In the genomic region with DNA sequence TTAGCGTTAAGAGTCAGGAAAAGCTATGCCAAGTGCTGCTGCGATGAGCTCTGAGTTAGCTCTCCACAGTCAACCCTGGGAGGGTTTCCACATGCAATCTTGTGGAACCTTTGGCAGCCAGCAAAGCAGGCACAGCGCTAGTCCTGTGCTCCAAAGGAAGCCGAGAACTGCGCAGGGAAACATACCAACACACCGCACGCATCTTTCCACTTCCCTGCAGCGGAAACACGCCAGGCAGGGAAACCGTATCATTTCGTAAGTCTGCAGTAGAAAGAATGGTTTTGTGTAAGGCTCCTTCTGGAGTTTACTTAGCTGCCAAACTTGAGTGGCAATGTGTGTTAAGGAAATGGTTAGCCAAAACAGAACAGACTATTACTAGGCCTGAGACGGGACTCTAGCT, we compare ENCODE assay signal across 18 mouse cellular contexts.
DNase-seq lines count a peak whose midpoint lies in the region; ATAC-seq and TF ChIP-seq lines count a peak whose summit lies in the region.
"Had no signal": no experiment of that assay in that cellular context is flagged by ENCODE, and none has a peak within 500 bp of the region (broad histone marks: within the 10 kb centered on the region; RNA-seq: fewer than 3 reads in every experiment).

No protein-coding gene starts in this region.

- H3K4me3 ChIP-seq in layer of hippocampus, adult 2 months, result peak overlapping the region; percentile 30; the same call in 1 of the 2 replicates
- H3K4me3 ChIP-seq: forebrain, embryonic 12.5 days; left cerebral cortex, adult 2 months; midbrain, embryonic 15.5 days had no signal

- peak; percentile 25 for DNase-seq in gastrocnemius, postnatal 14 days
- DNase-seq in gastrocnemius, adult 8-10 months (ENCODE audit: low spot score in 2 of 2), result no peak
- DNase-seq in layer of hippocampus, adult 2 months (ENCODE audit: low spot score in 2 of 2), result no peak
- no peak for DNase-seq in layer of hippocampus, adult 8-10 months (ENCODE audit: low spot score in 2 of 2)
- peak; percentile 17 for DNase-seq in Muller cell, postnatal 12 days (ENCODE audit: inconsistent ontology term)
- no peak for DNase-seq in left cerebral cortex, adult 8-10 months (ENCODE audit: low spot score in 2 of 2)
- DNase-seq in cerebellum, adult 9-11 months, result no peak
- DNase-seq: cerebellum, adult 8-10 months; kidney, adult 8-10 months; liver; right cerebral cortex, postnatal 25 days had no signal

- peak overlapping the region; percentile 33; the same call in 1 of the 2 replicates for H3K27ac ChIP-seq in layer of hippocampus, adult 2 months
- H3K27ac ChIP-seq: forebrain, embryonic 12.5 days; hindbrain, postnatal 0 days; left cerebral cortex, adult 2 months; macrophage; midbrain, embryonic 15.5 days had no signal

- ATAC-seq in granulocyte monocyte progenitor cell, adult 5-6 weeks (replicated peaks; ENCODE audit: poor library complexity, severe bottlenecking), result peak; percentile 28; the same call in 1 of the 2 replicates
- ATAC-seq: hindbrain, postnatal 0 days; midbrain, embryonic 15.5 days; Patski had no signal

- TF ChIP-seq CTCF in layer of hippocampus, adult 2 months (conservative IDR thresholded peaks at IDR 0.05), result no peak

- intact Hi-C loops in gastrocnemius, postnatal 14 days (cut with DNase I; ENCODE audit: low total_unique reads), result no loop called here

Comparison
In these comparisons a context has a peak if more than half of its experiments do, and no peak if none do; other contexts are left out.
1. DNase-seq: peak in gastrocnemius, postnatal 14 days (single experiment) and Muller cell, postnatal 12 days (single experiment); none in gastrocnemius, adult 8-10 months (0 of 2), layer of hippocampus, adult 2 months (0 of 2), layer of hippocampus, adult 8-10 months (0 of 2), left cerebral cortex, adult 8-10 months (0 of 2) and cerebellum, adult 9-11 months (single experiment).